Mouse (Mus musculus) ovary, postnatal 10 days (tissue): Measurements from ENCODE around the gene Ptprg.

Source experiments
- DNase-seq: peaks from one replicate; pipeline ENCODE4 v3.0.0; 2022; ENCODE audit warnings: low spot score

The Ptprg gene

GRCm38 (mm10) chr14:12152748-12153147, 599.4 kb downstream of the Ptprg start:
- DNase-seq, result no peak

DNA sequence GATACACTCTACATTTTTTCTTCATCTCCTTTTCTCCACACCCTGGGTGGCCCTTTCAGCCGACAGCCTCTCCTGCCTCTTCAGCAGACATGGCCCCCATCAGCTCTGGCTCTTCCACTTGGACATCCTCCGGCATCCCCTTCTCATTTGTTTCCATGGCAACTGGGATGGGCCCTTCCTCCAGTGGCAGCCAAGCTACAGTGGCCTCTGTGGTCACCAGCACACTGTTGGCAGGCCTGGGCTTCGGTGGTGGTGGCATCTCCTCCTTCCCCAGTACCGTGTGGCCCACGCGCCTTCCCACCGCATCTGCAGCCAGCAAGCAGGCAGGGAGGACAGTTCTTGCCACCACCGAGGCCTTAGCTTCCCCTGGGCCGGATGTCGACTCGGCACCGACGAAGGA, 600.3 kb downstream of the Ptprg start:
- no peak for DNase-seq

- DNase-seq, result no peak
Measured at GRCm38 (mm10) chr14:12161738-12162310, 608.5 kb downstream of the Ptprg start.

DNA sequence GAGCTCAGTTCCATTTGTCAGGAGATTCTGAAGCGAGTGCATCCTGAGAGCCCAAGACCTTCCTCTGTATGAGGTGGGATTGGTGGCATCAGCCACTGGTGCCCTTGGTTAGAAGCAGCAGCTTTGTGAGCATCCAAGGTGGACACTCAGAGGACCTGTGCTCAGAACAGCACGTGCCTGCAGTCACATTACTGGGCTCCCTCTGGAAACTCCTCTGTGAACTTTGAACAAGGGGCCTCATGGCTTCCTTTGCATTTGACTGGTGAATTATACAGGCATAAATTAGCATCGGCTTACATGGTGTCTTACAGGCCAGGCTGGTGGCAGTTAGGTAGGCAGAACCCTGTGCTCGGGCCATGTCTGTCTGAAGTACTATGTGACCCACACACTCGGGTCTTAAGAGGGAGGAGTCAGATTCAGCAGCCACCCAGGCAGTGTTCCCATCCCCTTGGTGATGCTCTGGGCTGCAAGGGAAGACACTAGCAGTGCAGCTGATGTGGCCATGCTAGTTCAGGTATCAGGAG, 609.1 kb downstream of the Ptprg start:
- no peak for DNase-seq

DNA sequence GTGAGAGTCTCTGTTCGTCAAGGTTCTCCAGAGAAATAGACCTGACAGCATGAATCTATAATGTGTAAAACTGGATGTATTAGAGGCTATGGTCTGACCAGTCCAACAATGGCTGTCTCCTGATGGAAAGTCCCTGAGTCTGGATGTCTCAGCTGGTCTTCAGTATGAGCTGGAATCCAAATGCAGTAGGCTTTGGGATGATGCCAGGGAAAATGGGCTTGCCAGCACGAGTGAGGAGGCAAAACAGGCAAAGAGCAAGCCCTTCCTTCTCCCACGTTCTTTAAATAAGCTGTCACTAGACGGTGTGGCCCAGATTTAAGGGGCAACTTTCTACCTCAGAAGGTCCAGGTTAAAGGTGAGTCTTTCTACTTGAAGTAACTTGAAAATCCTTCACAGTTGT, 609.9 kb downstream of the Ptprg start:
- DNase-seq, result no peak

DNA sequence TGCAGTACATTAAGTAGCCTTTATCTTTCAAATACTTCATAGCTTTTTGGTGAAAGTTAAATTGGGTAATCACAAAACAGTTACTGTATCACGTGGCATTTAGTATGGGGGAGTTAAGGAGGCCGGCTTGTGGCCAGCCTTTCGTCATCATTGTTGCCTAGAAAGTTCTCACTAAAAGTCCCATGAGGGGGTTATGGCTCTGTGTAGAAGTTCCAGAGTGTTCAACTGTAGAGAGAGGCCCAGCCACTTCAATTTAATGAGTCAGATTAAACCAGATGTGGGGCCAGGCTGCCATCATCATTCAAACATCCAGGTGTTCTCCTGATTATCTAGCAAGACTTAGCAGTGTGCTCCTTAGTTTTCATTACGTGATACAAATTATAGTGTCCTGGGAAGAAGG, 613.9 kb downstream of the Ptprg start:
- DNase-seq, result no peak

GRCm38 (mm10) chr14:12167651-12168050, 614.3 kb downstream of the Ptprg start:
- DNase-seq, result no peak

GRCm38 (mm10) chr14:12177436-12177835, 624.1 kb downstream of the Ptprg start:
- no peak for DNase-seq

- no peak for DNase-seq
Measured at GRCm38 (mm10) chr14:12178645-12179044, 625.3 kb downstream of the Ptprg start.

GRCm38 (mm10) chr14:12180116-12180515, 626.8 kb downstream of the Ptprg start:
- DNase-seq, result no peak

- DNase-seq, result no peak
Measured at GRCm38 (mm10) chr14:12185040-12185439, 631.7 kb downstream of the Ptprg start.

GRCm38 (mm10) chr14:12188352-12188751, 635.0 kb downstream of the Ptprg start:
- DNase-seq, result no peak

GRCm38 (mm10) chr14:12189266-12189665, 635.9 kb downstream of the Ptprg start:
- no peak for DNase-seq

- no peak for DNase-seq
Measured at GRCm38 (mm10) chr14:12189717-12190600, 636.6 kb downstream of the Ptprg start.

DNA sequence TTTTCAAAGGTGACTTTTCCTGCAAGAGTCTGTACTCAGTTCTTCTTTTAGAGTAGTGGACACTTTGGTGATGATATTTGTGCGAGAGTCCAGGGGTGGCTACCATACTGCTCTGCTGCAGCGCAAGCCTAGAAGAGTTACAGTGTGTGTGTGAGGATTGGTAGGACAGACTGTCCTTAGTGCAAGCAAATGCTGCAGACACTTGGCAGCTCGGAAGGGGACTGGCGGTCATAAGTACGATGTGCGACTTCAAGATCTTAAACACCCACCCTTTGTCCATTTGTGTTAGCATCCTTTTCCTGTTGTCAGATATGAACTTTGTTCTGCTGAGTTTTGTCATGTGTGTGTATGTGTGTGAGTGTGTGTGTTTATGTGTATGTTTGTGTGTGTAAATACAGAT, 637.7 kb downstream of the Ptprg start:
- DNase-seq, result no peak

- no peak for DNase-seq
Measured at GRCm38 (mm10) chr14:12198735-12199134, 645.4 kb downstream of the Ptprg start.

DNA sequence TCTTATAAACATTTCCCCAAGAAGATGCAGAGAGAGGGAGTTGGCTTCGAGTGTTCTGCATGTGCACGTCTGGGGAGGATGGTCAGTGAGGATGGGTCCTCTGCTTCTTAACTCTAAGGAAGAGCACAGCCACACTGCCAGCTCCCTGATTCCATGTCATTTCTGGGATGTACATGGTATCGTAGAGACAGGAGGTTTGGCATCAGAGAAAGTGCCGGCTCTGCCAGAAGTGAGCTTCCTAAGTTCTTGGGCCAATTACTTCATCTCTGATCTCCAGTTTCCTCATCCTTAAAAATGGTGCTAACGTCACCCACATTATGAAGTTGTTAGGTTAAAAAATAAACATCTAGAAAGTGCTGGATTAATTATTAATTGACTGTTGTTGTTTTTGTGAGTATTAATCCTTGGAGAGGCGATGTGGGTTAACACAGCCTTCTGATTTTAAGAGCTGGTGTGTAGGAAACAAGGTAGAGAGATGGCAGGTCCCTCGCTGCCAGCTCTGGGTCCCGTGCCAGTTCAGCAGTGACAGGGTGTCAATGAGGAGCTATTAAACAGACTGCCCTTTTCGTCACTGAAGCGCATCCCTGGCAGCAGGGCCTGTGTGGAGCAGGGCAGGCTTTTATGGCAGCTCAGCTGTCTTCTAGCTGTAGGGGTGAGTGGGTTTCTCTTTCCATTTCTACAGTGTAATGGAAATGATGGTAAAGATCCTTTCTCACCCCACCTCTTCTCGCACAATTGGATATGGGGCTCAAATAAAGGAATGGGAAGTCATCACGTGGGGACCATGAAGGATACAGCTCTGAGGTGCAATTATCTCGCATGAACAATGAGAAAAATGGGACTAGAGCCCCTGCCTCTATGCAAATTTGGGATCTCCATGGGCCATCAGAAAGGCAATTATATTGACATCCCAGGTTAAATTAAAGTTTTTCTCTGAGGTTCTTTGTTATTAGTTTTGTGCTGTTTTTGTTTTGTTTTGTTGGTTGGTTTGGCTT, 646.9 kb downstream of the Ptprg start:
- no peak for DNase-seq

DNA sequence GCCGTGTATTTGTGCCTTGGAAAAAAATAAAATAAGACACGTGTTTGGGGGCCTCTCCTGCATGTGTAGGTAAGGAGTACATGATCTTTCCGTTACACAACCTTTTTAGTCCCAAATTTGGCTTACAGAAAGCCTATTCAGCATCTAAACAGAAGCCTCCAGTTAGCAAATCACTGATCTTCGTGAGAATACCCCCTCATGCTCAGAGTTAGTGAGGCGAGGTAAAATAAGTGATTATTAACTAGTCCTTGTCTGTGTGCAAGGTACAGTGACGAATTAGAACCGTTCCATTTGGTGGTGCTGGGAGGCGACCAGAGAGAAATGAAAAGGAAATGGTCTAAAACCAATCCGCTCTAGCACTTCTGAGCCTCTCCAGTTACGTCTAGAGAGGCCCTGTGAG, 648.9 kb downstream of the Ptprg start:
- no peak for DNase-seq

DNA sequence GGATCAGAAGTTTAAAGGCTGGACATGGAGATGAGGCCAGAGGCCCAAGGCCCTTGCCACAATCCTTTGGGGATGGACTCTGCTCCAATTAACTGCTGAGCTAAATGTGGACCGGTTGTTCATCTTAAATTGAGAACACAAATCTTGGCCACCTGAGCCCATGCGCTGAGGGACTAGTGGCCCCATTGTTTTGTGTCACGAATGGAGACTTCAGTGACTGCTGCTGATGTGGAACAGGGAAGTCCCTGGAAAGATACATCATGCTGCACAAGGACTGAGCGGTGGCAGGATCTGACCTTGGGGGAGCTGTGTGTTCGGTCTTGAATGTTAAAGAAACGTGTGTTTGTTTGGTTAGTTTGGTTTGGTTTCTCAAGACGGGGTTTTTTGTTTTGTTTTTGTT, 649.7 kb downstream of the Ptprg start:
- no peak for DNase-seq

GRCm38 (mm10) chr14:12206138-12206537, 652.8 kb downstream of the Ptprg start:
- DNase-seq, result no peak

DNA sequence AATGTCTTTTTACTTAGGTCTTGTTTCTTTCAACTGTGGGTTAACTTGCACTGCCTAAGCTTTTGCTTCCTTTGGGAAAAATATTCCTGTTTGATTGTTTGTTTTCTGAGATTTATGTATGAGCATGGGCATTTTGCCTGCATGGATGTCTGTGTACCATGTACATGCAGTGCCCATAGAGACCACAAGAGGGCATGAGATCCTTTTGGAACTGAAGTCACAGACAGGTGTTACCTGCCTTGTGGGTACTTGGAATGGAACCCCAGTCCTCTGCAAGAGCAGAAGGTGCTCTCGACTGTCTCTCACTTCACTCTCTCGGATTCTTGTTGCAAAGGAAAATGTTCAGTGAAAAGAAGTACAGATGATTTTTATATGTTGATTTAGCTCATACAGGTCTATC, 655.2 kb downstream of the Ptprg start:
- no peak for DNase-seq

- no peak for DNase-seq
Measured at GRCm38 (mm10) chr14:12218544-12219150, 665.3 kb downstream of the Ptprg start.
